Mouse (Mus musculus) stomach, postnatal 0 days (tissue): Measurements from ENCODE around the gene Scd3. TPM values are rescaled to one million over a fixed set of nuclear protein-coding genes. Genes with fewer than 3 reads are reported as not detected.
A peak's percentile ranks its signal among the peaks of the same experiment; 100 is the strongest.

ENCODE experiments used
- ATAC-seq: fragments of 200-750 bp; cut with Nextera tagmentation; 2 replicates; pipeline ENCODE4 v1.8.0; 2017; ENCODE audit not compliant: low FRiP score, low TSS enrichment
- DNase-seq: peaks from one replicate; pipeline ENCODE4 v3.0.0-alpha.2; 2016; ENCODE audit warnings: low spot score
- H3K27ac ChIP-seq: fragments of 300-500 bp; sonication (generic); replicated peaks from 2 replicates; pipeline ENCODE4 v1.5.1; 2014; ENCODE audit warnings: mild to moderate bottlenecking, control low read depth
- H3K27me3 ChIP-seq: fragments of 300-500 bp; sonication (generic); 2 replicates; pipeline ENCODE4 v1.6.1; 2014; ENCODE audit warnings: low read length; ENCODE audit not compliant: control insufficient read depth, insufficient read depth
- H3K36me3 ChIP-seq: fragments of 300-500 bp; sonication (generic); 2 replicates; pipeline ENCODE4 v1.6.1; 2014; ENCODE audit warnings: low read length, mixed read lengths; ENCODE audit not compliant: control insufficient read depth, insufficient read depth
- H3K4me1 ChIP-seq: fragments of 300-500 bp; sonication (generic); replicated peaks from 2 replicates; pipeline ENCODE4 v1.6.1; 2014; ENCODE audit warnings: antibody characterized with exemption; ENCODE audit not compliant: control insufficient read depth, insufficient read depth
- H3K4me2 ChIP-seq: fragments of 300-500 bp; sonication (generic); replicated peaks from 2 replicates; pipeline ENCODE4 v1.6.1; 2014; ENCODE audit warnings: low read depth, mild to moderate bottlenecking, control low read depth, moderate library complexity
- H3K4me3 ChIP-seq: fragments of 300-500 bp; sonication (generic); 2 replicates; pipeline ENCODE4 v1.5.1; 2014; ENCODE audit warnings: low read depth, low read length, control low read depth
- H3K9ac ChIP-seq: fragments of 300-500 bp; sonication (generic); 2 replicates; pipeline ENCODE4 v1.6.1; 2014; ENCODE audit warnings: mild to moderate bottlenecking, low read length, control low read depth, mixed read lengths
- H3K9me3 ChIP-seq: fragments of 300-500 bp; sonication (generic); 2 replicates; pipeline ENCODE4 v1.6.1; 2016; ENCODE audit warnings: low read length; ENCODE audit not compliant: control insufficient read depth
- CTCF ChIP-seq: IDR thresholded peaks from 2 replicates; pipeline ENCODE4 v1.5.1; 2016; ENCODE audit warnings: antibody characterized with exemption, low read depth, mild to moderate bottlenecking, moderate library complexity
- EP300 ChIP-seq: optimal IDR thresholded peaks from 2 replicates; pipeline ENCODE3; 2016; ENCODE audit warnings: antibody characterized with exemption
- WGBS: fragments of 180-500 bp; shearing (Covaris S2); extraction: QIAGEN DNeasy Blood & Tissue Kit; methylation state at CpG from one replicate; pipeline ENCODE4 v1.1.7; 2014; 5-methylcytosine and 5-hydroxymethylcytosine counted together
- polyA plus RNA-seq: library from polyadenylated mRNA; unstranded; fragments of >200 nt; fragmentation: Nextera tagmentation; extraction: Ambion mirVana; gene quantifications from 2 replicates; pipeline ENCODE4 v1.2.1, GENCODE M21; 2015

Scd3 gene
- polyA plus RNA-seq, 1 experiment from 2014 or later = 0.05 TPM

DNA sequence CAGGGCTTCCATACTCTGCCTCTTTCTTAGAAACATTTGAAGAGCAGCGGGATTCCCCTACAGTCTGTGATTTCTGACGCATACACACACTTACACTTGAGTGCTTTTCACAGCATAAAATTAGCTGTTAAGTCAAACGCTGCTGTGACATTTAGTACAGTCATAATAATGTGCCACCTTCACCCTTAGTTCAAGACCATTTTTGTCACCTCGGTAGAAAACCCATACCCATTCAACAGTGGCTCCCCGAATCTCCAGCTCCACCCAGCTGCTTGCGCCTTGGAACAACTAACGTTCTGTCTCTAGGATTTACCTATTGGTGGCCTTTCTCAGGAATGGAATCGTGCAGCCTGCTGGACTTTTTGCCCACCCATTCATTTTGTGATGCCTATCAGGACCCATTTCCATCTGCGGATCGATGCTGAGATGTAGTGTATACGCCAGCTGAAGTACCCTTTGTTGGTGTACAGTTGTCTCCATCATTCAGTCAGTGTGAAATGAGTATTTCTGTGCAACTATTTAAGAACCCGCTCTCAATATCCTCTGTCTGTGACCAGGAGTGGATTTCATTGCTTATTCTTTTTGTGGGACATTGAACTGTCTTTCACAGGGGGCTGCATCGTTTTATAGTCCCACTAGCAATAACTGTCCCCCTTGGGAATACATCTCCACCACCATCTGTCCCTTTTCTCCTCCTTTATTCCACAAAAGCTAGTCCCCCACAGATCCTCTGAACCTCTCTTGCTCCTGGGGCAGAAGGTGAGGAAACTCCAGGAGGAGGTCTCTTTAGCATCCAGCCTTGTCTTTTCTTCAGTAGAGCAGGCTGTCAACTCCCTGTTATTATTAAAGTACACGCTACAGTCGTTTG is 80.3 kb downstream of the Scd3 start:
- WGBS = 30% methylated on average over 15 of the region's 15 CpGs
- peaks cover 17% of the 10 kb centered on the region for H3K4me1 ChIP-seq
- peak overlapping the region; percentile 91 for H3K4me2 ChIP-seq
- DNase-seq = no peak
- no peaks in the 10 kb centered on the region for H3K27me3 ChIP-seq
- H3K9me3 ChIP-seq = no peaks in the 10 kb centered on the region
- TF ChIP-seq EP300 = no peak
- TF ChIP-seq CTCF = no peak
- H3K4me3 ChIP-seq = peak overlapping the region; percentile 44
- no peaks in the 10 kb centered on the region for H3K36me3 ChIP-seq
- H3K27ac ChIP-seq = peak overlapping the region; percentile 93
- H3K9ac ChIP-seq = peak overlapping the region; percentile 31
- ATAC-seq = no peak

DNA sequence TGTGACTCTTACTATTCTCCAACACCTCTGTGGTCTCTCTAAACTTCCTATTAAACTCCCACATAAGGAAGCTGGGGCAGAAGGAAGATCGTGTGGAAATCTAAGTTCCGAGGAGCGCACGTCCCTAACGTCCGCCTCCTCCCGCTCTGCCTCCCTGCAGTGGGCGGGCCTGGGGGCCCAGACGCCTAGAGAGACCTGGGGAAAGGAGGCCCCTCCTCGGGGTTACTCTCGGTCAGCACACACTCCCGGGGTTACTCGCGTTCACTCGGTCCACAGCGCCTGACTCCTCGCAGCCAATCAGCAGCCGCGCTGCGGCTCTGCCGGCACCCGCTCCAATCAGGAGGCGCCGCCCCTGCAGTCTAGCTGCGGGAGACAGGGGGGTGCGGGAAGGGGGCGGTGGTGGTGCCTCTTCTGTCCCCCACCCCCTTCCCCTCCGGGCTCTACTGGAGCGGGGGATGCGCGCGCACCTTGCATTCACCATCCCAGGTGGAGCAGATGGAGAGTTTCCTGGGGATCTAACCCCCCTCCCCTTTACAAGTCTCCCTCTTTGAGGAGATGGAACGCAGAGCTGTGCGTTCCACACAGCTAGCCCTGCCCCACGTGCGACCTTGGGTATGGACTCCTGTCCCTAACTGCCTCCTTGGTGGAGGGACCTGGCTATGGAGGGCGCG is 81.1 kb downstream of the Scd3 start:
- TF ChIP-seq CTCF = no peak; the same call in 1 of the 2 replicates
- TF ChIP-seq EP300 = no peak
- peaks cover 17% of the 10 kb centered on the region for H3K4me1 ChIP-seq
- ATAC-seq = peak; percentile 98
- peak overlapping the region; percentile 44 for H3K4me3 ChIP-seq
- peak overlapping the region; percentile 91 for H3K4me2 ChIP-seq
- H3K27ac ChIP-seq = peak overlapping the region; percentile 93
- no peaks in the 10 kb centered on the region for H3K36me3 ChIP-seq
- peak overlapping the region; percentile 63 for H3K9ac ChIP-seq
- H3K27me3 ChIP-seq = no peaks in the 10 kb centered on the region
- WGBS = 1% methylated on average over 38 of the region's 38 CpGs
- H3K9me3 ChIP-seq = no peaks in the 10 kb centered on the region
- peak; percentile 97 for DNase-seq

DNA sequence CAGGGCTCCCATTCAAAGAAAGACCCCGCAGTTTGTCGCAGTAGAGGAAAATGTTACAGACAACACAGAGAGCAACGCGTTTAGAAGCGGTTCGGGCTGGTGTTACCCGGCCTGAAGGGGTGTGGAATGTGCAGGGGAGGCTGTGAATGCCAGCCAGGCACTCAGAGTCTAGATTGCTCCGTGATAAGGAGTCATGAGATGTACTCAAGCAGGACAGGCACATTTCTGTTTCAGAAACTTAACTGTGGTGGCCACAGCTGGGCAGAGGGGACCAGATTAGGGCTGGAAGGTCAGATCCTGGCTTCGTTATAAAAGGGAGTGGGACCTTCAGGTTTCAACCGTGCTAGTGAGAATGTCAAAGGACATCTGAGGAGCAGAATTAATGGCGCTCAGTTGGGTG is 81.7 kb downstream of the Scd3 start:
- H3K27me3 ChIP-seq = no peaks in the 10 kb centered on the region
- H3K4me1 ChIP-seq = peaks cover 17% of the 10 kb centered on the region
- TF ChIP-seq CTCF = no peak
- TF ChIP-seq EP300 = no peak
- DNase-seq = no peak
- peak overlapping the region; percentile 93 for H3K27ac ChIP-seq
- H3K4me3 ChIP-seq = peak overlapping the region; percentile 44
- peak overlapping the region; percentile 63 for H3K9ac ChIP-seq
- no peaks in the 10 kb centered on the region for H3K9me3 ChIP-seq
- H3K36me3 ChIP-seq = no peaks in the 10 kb centered on the region
- peak overlapping the region; percentile 91 for H3K4me2 ChIP-seq
- WGBS = 2% methylated on average over 11 of the region's 11 CpGs
- ATAC-seq = peak; percentile 13; the same call in 1 of the 2 replicates

DNA sequence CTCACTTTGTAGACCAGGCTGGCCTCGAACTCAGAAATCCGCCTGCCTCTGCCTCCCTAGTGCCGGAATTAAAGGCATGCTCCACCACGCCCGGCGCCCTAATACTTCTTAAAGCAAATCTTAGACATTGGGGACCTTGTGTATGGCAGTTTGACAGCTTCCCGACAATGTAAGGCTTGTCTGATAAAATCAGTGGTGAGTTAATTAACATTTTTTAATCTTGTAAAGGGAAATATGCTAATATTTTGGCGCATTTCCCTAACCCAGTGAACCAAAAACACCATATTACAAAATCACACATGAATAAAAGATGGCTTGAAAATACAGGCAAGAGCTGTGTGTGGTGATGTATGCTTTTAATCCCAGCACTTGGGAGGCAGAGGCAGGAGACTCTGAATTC is 82.5 kb downstream of the Scd3 start:
- no peak overlapping the region for H3K4me2 ChIP-seq
- H3K9me3 ChIP-seq = no peaks in the 10 kb centered on the region
- H3K4me1 ChIP-seq = peaks cover 13% of the 10 kb centered on the region
- H3K4me3 ChIP-seq = no peak overlapping the region
- H3K27ac ChIP-seq = no peak overlapping the region
- H3K36me3 ChIP-seq = no peaks in the 10 kb centered on the region
- H3K27me3 ChIP-seq = no peaks in the 10 kb centered on the region
- no peak overlapping the region for H3K9ac ChIP-seq
- DNase-seq (no peak), ATAC-seq (no peak)
- TF ChIP-seq CTCF (no peak), EP300 (no peak)
- WGBS = 89% methylated on average over 8 of the region's 8 CpGs

DNA sequence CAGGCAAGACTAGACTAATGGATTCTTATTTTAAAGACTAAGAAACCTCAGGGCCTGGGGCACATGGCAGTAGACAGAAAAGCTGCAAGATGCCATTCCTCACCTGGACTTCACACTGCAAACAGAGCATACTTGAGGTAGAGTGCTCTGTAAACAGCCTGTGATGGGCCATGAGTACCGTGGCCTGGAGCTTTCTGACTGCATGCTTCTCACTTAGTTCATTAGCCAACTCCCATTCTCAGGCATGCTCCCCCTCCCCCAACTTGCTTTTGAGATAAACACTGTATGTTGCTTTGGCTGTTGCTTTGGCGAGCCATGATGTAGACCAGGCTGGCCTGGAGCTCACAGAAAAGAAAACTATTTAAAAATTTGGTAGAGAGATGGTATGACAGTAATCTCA is 83.0 kb downstream of the Scd3 start:
- 28% methylated on average over 2 of the region's 2 CpGs for WGBS
- DNase-seq (no peak), ATAC-seq (no peak)
- Histone ChIP-seq H3K27ac (no peak overlapping the region), H3K4me1 (peaks cover 13% of the 10 kb centered on the region), H3K36me3 (no peaks in the 10 kb centered on the region), H3K4me3 (no peak overlapping the region), H3K9ac (no peak overlapping the region), H3K27me3 (no peaks in the 10 kb centered on the region), H3K4me2 (no peak overlapping the region), H3K9me3 (no peaks in the 10 kb centered on the region)
- TF ChIP-seq CTCF = no peak
